Mouse (Mus musculus): ENCODE measurements around the gene Krtap4-6.

- TF ChIP-seq CTCF (IDR thresholded peaks at IDR 0.05; ENCODE audit: low read depth) (no peak), EP300 (IDR thresholded peaks at IDR 0.05; ENCODE audit: low read depth) (no peak)
Observed at GRCm38 (mm10) chr11:99646444-99646843, 19.3 kb downstream of the Krtap4-6 start.

All from liver, postnatal 0 days (tissue).